Mouse (Mus musculus) lung, postnatal 25 days (tissue): Measurements from ENCODE around the gene Hist2h2bb.
A peak's percentile ranks its signal among the peaks of the same experiment; 100 is the strongest.
"Not testable (repeated sequence)": the region's sequence is repeated elsewhere in the genome, so short reads cannot be mapped to it uniquely, and the experiment has no call there.

Experiments
- DNase-seq: peaks from one replicate; pipeline ENCODE4 v3.0.0; 2022; ENCODE audit warnings: low spot score

Hist2h2bb gene

DNA sequence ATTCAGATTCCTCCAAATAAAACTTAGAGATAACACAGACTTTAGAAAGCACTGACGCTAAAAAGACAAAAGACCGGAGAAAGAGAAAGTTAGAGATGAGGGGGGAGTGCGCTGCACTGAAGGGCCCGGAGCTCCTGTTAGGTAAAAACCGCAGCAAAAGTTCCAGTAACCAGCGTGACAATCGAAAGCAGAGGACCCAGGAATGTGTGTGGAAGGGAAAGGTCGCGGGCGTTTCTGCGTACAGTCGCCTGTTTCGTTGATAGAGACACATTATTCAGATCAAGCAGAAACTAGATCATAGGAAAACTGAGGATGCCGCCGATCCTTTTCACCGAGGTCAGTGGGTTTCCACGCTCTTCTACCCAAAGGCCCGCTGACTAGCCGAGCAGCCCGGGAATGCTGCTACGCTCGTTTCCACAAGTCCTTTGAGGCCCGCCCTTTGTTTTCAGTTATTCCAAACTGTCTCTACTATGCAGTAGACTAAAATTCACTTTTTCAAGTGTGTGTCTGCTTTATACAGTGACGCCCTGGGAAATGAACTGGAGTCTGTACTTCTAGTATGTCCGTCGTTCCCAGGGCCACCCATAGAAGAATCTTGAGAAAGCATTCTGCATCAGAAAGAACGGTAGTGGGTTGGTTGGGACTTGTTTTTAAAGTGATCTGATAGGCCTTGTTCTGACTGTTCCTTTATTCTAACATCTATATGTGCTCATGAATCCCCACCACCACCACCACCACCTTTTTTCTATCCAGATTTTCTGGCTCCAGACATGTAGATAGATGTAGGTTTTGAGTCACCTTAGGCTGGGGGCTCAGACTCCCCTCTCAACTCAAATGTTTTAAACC lies 5.8 kb upstream of the Hist2h2bb start:
- DNase-seq = no peak

- no peak for DNase-seq
Measured at GRCm38 (mm10) chr3:96264404-96264949, 5.1 kb upstream of the Hist2h2bb start.

GRCm38 (mm10) chr3:96266132-96266710 lies 3.3 kb upstream of the Hist2h2bb start:
- DNase-seq = no peak

DNA sequence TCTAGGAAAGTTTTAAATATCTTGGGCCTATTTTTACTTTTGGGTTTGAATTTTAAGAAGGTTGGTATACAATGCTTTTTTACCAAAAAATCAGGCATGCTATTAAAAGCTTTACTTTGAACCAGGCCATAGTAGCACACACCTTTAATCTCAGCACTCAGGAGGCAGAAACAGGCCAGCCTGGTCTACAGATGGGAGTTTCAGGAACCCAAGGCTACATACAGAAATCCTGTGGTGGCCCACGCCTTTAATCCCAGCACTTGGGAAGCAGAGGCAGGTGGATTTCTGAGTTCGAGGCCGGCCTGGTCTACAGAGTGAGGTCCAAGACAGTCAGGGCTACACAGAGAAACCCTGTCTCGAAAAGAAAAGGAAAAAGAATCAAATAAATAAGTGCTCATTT lies 2.0 kb upstream of the Hist2h2bb start:
- DNase-seq = no peak

- DNase-seq = peak; percentile 89
Measured at GRCm38 (mm10) chr3:96268051-96268775, 1.3 kb upstream of the Hist2h2bb start, which contains the start of gene Hist2h3b. Hist2h3b (plus strand) TSS chr3:96268654.

DNA sequence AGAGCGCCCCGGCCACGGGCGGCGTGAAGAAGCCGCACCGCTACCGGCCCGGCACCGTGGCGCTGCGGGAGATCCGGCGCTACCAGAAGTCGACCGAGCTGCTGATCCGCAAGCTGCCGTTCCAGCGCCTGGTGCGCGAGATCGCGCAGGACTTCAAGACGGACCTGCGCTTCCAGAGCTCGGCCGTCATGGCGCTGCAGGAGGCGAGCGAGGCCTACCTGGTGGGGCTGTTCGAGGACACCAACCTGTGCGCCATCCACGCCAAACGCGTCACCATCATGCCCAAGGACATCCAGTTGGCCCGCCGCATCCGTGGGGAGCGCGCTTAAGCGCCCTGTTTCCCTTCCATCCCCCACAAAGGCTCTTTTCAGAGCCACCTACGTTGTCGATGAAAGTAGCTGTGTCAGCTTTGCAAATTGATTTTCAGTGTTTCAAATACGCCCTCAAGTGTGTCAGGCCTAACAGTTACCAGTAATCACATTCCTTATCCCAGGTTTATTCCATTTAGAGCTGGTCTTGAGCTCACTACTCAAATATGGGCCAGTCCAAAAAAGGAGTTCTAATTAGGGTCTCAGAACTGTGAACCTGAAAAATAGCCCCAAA lies 675 bp upstream of the Hist2h2bb start:
- not testable (repeated sequence) for DNase-seq

DNA sequence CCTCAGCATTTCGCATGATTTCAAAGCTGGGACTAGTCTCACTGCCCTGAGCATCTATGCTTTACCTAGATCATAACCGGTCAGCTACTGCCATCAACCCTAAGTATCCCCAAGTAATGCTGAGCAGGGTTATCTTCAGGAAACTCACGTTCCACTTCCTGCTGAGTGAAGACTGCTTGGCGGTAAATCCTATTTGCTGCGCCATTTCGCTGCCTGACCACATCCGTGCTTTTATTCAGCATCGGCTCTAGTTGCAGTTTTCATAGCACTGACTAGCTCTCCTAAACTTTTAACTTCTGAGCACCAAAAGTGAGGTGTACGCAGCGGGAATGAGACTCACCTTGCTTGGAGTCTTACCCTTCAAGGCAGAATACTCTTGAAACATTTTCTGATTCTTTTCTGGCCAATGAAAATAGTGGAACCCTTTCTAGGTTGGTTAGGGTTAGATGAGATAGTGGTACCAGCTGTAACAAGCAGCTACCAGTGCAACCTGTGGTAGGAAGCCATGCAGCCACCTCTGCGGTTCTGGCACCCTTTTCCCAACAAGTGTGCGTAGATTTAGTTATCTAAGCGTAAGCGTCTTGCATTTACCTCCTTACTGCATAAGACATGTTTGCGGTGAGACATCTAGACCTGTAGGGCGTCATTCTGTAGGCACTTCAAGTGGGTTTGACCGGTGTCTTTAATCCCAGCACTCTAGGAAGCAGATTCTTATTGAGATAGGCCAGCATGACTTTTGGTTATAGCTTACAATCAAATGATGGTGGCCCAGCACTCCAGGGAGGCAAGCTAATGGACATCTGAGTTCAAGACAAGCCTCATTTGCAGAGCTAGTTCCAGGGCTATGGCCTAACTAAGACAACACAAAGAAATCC lies 4.3 kb downstream of the Hist2h2bb start:
- no peak for DNase-seq

- DNase-seq = peak; percentile 33
Measured at GRCm38 (mm10) chr3:96277428-96277799, 7.9 kb downstream of the Hist2h2bb start.

DNA sequence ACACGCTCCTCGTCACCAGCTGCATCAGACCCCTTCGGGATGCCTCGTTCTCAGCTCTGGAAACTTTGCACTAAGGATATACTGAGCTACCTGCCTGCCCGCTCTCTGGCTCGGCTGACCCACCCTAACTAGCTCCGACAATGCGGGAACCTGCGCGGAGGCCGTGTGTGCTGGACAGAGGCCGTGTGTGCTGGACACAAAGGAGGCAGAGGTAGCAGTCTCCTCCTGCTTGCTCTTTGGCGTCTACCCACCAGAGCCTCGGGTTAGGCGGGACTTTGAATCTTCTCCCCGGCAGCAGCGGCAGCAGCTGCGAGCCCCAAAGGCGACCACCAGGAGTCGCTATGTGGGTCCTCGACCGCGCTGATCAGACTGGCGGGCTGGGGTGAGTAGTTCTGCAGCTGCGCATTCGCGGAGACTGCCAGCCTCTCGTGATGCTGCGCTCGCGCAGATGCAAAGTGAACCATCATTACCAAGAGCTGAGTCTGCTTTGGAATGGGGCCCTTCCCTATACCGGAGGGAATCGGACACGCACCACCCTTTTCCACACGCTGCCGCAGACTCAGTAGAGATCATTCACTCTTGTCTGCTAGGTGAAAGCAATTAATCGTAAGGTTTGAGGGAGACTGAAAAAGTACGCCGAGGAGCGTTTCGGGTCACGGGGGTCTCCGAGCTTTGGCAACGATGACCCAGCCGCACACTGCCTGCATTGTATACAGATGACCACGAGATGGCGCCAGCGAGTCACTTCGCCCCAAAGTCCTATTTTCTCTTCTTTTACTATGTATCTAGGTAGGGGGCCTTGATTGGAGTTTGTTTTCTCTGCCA lies 8.5 kb downstream of the Hist2h2bb start:
- DNase-seq = peak; percentile 91

DNA sequence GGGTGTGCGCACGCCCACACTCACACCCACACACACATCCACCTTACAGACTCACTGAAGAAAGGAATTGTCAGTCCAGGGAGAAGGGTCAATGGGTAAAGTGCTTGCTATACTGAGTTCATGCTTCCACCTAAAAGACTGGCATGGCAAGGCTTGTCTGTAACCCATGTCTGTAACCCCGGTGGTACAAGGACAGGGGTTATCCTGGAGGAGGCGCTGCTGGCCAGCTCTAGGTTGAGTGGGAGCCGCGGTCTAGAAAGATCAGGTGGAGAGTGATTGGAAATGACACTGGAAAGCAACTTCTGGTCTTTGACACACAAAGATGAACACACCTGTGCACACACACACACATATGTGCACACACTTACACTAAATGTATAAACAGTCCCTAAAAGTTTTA lies 11.1 kb downstream of the Hist2h2bb start:
- DNase-seq = no peak

- DNase-seq = no peak
Measured at GRCm38 (mm10) chr3:96284457-96284856, 14.9 kb downstream of the Hist2h2bb start.

GRCm38 (mm10) chr3:96287334-96287733 lies 17.8 kb downstream of the Hist2h2bb start:
- DNase-seq = not testable (repeated sequence)

GRCm38 (mm10) chr3:96289201-96289600 lies 19.6 kb downstream of the Hist2h2bb start:
- no peak for DNase-seq

- DNase-seq = not testable (repeated sequence)
Measured at GRCm38 (mm10) chr3:96290727-96291126, 21.2 kb downstream of the Hist2h2bb start.

DNA sequence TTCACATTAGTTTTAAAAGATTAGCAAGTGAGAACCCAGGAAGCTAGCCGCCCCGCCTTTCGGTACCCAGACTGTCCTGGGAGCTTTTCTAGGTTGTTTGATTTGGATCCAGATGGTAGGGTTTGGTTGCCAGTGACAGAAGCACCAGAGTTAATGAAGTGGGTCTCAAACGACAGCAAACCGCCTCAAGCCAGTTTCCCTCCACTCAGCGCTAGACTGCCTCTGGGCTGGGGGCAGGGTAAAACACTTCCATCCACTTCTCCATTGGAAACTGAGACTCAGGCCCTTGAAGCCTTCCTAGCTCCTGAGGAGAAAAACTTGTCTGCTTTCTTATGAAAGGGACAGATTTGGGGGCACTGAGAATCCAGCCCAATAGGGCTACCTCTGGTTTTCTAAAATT lies 23.1 kb downstream of the Hist2h2bb start:
- DNase-seq = no peak

DNA sequence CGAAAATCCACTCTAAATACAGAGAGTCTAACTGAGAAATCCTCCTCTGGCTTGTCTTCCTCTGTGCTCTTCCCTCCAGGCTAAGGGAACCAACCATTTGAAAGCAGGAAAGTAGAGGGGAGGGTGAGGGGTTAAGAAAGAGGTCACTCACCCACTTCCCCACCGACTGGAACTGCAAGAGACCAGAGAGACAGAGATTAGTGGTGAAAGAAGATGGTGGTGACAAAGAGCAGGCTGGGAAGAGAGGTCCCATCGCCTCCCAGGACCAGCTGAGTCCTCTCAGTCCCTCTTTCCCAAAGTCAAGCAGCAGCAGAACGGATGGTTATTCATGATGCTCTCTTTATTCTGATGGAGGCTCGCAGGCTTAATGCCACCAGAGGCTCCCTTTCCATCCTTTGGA lies 23.8 kb downstream of the Hist2h2bb start:
- DNase-seq = no peak

GRCm38 (mm10) chr3:96293787-96294186 lies 24.2 kb downstream of the Hist2h2bb start, which contains the start of gene Fcgr1:
Fcgr1 (minus strand) TSS chr3:96293969.
- DNase-seq = no peak

DNA sequence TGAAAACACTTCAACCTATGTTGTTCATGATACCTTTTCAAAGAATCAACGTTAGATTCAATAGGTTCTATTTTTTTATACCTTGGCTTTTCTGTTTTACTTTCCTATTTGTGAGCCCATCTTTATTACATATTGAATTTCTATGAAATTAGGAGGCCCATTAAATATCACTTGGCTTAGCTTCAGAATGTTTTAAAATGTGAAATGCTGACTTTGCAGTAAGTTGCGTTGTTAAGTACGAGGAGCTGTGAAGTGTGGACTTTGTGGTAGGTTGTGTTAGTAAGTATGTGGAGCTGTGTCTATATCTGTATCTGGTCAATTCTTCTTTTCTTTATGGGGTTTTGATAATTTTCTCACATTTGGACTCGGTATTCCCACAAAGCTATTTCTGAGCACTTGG lies 28.8 kb downstream of the Hist2h2bb start:
- no peak for DNase-seq

DNA sequence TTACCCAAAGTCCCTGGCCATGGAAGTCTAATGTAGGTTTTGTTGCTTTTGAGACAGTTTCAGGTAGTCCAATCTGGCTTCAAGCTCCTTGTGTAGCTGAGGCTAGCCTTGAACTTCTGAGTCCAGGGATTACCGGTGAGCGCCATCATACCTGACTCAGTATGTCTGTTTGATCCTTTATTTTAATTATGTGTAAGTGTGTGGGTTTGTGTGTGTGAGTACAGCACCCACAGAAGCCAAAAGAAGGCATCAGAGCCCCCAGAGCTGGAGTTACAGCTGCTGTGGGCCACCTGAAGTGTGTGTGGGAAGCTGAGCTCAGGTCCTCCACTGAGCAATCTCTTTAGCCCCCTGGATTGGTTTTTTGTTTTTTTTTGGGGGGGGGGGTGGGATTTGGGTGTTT lies 30.0 kb downstream of the Hist2h2bb start:
- no peak for DNase-seq
